Mouse (Mus musculus) liver, postnatal 0 days (tissue): Measurements from ENCODE around the gene Pheta2.

Experiments used
- CTCF ChIP-seq: sonication (generic); IDR thresholded peaks from 2 replicates; pipeline ENCODE4 v1.5.1; 2016; ENCODE audit warnings: antibody characterized with exemption, low read depth
- EP300 ChIP-seq: IDR thresholded peaks from 2 replicates; pipeline ENCODE4 v1.6.1; 2016; ENCODE audit warnings: antibody characterized with exemption, low read depth, mild to moderate bottlenecking

- no peak for TF ChIP-seq CTCF
- TF ChIP-seq EP300, result no peak
These were observed 41.4 kb downstream of the Pheta2 start, which contains the start of gene Cyp2d22 for GRCm38 (mm10) chr15:82379871-82380713.
